Mouse (Mus musculus) E14TG2a.4 (cell line): Measurements from ENCODE around the gene Lmntd2.

ENCODE experiments used
- CTCF ChIP-seq: conservative IDR thresholded peaks from 2 replicates; pipeline ENCODE4 v1.5.1; 2014; ENCODE audit warnings: low read length
- NANOG ChIP-seq: IDR thresholded peaks from 2 replicates; pipeline ENCODE4 v1.6.1; 2014; ENCODE audit warnings: borderline replicate concordance, low read length, mixed read lengths
- POU5F1 ChIP-seq: IDR thresholded peaks from 2 replicates; pipeline ENCODE4 v1.6.1; 2014; ENCODE audit warnings: low read length, borderline replicate concordance

GRCm38 (mm10) chr7:141228279-141229067 lies 14.6 kb upstream of the Lmntd2 start, which contains the start of gene Phrf1:
- TF ChIP-seq CTCF (peak; percentile 97), POU5F1 (no peak), NANOG (no peak)
